Mouse (Mus musculus): ENCODE data around the gene Ampd2. TPM values are rescaled to one million over a fixed set of nuclear protein-coding genes. Genes with fewer than 3 reads are reported as not detected.
A peak's percentile ranks its signal among the peaks of the same experiment; 100 is the strongest.

The Ampd2 gene
- total and polyA plus RNA-seq, 3 experiments = 54.9 to 201 TPM; not detected in 1

GRCm38 (mm10) chr3:108068826-108069225 is 17.6 kb downstream of the Ampd2 start:
- no peak for DNase-seq (ENCODE audit: low read depth, low spot score)
- H3K27ac ChIP-seq (ENCODE audit: control insufficient read depth, low read depth, low read length) = no peak overlapping the region
- peaks cover 4 to 9% of the 10 kb centered on the region in 2 experiments; a peak in 3 of 4 replicates for H3K4me1 ChIP-seq (ENCODE audit: control insufficient read depth in 1 of 2, insufficient read depth in 2 of 2, low read length in 2 of 2)
- TF ChIP-seq ZKSCAN1 (IDR thresholded peaks at IDR 0.05; ENCODE audit: low read depth, low read length) (no peak), NELFE (IDR thresholded peaks at IDR 0.05; ENCODE audit: low read depth, low read length) (0 out of 2 replicates have a peak, but pooled peaks have one; percentile 1)
- H3K36me3 ChIP-seq (ENCODE audit: control insufficient read depth in 1 of 2, insufficient read depth in 2 of 2, low read length in 2 of 2) = peaks cover 0 to 7% of the 10 kb centered on the region in 2 experiments; a peak in 2 of 4 replicates
- no peaks in the 10 kb centered on the region for H3K9me3 ChIP-seq (replicated peaks; ENCODE audit: insufficient read depth, low read length)
- H3K9ac ChIP-seq (ENCODE audit: control insufficient read depth, low read depth, low read length, poor library complexity, severe bottlenecking) = no peak overlapping the region
- H3K4me3 ChIP-seq (ENCODE audit: control insufficient read depth in 1 of 2, insufficient read depth in 1 of 2, low read depth in 2 of 2, low read length in 2 of 2) = no peak overlapping the region
- no peaks in the 10 kb centered on the region for H3K79me2 ChIP-seq (ENCODE audit: control insufficient read depth, insufficient read depth, low read length, poor library complexity)
- H3K27me3 ChIP-seq (ENCODE audit: control insufficient read depth in 1 of 2, insufficient read depth in 2 of 2, low read length in 2 of 2) = no peaks in the 10 kb centered on the region

GRCm38 (mm10) chr3:108067370-108067934 is 19.0 kb downstream of the Ampd2 start:
- Histone ChIP-seq H3K4me1 (ENCODE audit: control insufficient read depth in 1 of 2, insufficient read depth in 2 of 2, low read length in 2 of 2) (peaks cover 4 to 9% of the 10 kb centered on the region in 2 experiments; a peak in 3 of 4 replicates), H3K27ac (ENCODE audit: control insufficient read depth, low read depth, low read length) (no peak overlapping the region), H3K9ac (ENCODE audit: control insufficient read depth, low read depth, low read length, poor library complexity, severe bottlenecking) (no peak overlapping the region), H3K4me3 (ENCODE audit: control insufficient read depth in 1 of 2, insufficient read depth in 1 of 2, low read depth in 2 of 2, low read length in 2 of 2) (no peak overlapping the region), H3K36me3 (ENCODE audit: control insufficient read depth in 1 of 2, insufficient read depth in 2 of 2, low read length in 2 of 2) (peaks cover 0 to 7% of the 10 kb centered on the region in 2 experiments; a peak in 2 of 4 replicates), H3K9me3 (replicated peaks; ENCODE audit: insufficient read depth, low read length) (no peaks in the 10 kb centered on the region), H3K27me3 (ENCODE audit: control insufficient read depth in 1 of 2, insufficient read depth in 2 of 2, low read length in 2 of 2) (no peaks in the 10 kb centered on the region), H3K79me2 (ENCODE audit: control insufficient read depth, insufficient read depth, low read length, poor library complexity) (no peaks in the 10 kb centered on the region)
- no peak for DNase-seq (ENCODE audit: low read depth, low spot score)
- no peak for TF ChIP-seq E2F4 (IDR thresholded peaks at IDR 0.05; ENCODE audit: borderline replicate concordance, low read depth, low read length)
- no peak for TF ChIP-seq EP300 (IDR thresholded peaks at IDR 0.05; ENCODE audit: low read depth in 1 of 2, low read length in 2 of 2)
- TF ChIP-seq UBTF (IDR thresholded peaks at IDR 0.05; ENCODE audit: borderline replicate concordance, insufficient read depth, low read depth, low read length) = no peak
- no peak for TF ChIP-seq MAFK (IDR thresholded peaks at IDR 0.05; ENCODE audit: borderline replicate concordance, low read depth, low read length)
- TF ChIP-seq TCF12 (IDR thresholded peaks at IDR 0.05; ENCODE audit: low read depth, low read length) = no peak
- TF ChIP-seq ZKSCAN1 (IDR thresholded peaks at IDR 0.05; ENCODE audit: low read depth, low read length) = no peak
- TF ChIP-seq ETS1 (IDR thresholded peaks at IDR 0.05; ENCODE audit: low read depth, low read length) = no peak

GRCm38 (mm10) chr3:108065551-108065950 is 20.9 kb downstream of the Ampd2 start:
- no peak for DNase-seq (ENCODE audit: low read depth, low spot score)
- peaks cover 4 to 9% of the 10 kb centered on the region in 2 experiments; a peak in 3 of 4 replicates for H3K4me1 ChIP-seq (ENCODE audit: control insufficient read depth in 1 of 2, insufficient read depth in 2 of 2, low read length in 2 of 2)
- no peak for TF ChIP-seq MAX (IDR thresholded peaks at IDR 0.05; ENCODE audit: low read length)
- TF ChIP-seq CTCF (IDR thresholded peaks at IDR 0.05 in 2 of 3, conservative IDR thresholded peaks at IDR 0.05 in 1 of 3; ENCODE audit: control insufficient read depth in 1 of 3, insufficient read depth in 1 of 3, low read depth in 2 of 3, low read length in 3 of 3, poor library complexity in 1 of 3, severe bottlenecking in 1 of 3) = no peak
- no peak for TF ChIP-seq KAT2A (conservative IDR thresholded peaks at IDR 0.05; ENCODE audit: low read depth, low read length)
- no peak for TF ChIP-seq JUND (IDR thresholded peaks at IDR 0.05; ENCODE audit: low read depth, low read length)
- TF ChIP-seq CHD1 (IDR thresholded peaks at IDR 0.05; ENCODE audit: low read depth, low read length) = no peak
- TF ChIP-seq ZC3H11A (IDR thresholded peaks at IDR 0.05; ENCODE audit: low read depth, low read length) = no peak
- no peak for TF ChIP-seq RCOR1 (IDR thresholded peaks at IDR 0.05; ENCODE audit: low read depth, low read length)
- TF ChIP-seq HCFC1 (IDR thresholded peaks at IDR 0.05; ENCODE audit: low read depth, low read length) = no peak
- TF ChIP-seq ZKSCAN1 (IDR thresholded peaks at IDR 0.05; ENCODE audit: low read depth, low read length) = no peak
- no peak for TF ChIP-seq USF1 (IDR thresholded peaks at IDR 0.05; ENCODE audit: low read depth, low read length)
- no peaks in the 10 kb centered on the region for H3K9me3 ChIP-seq (replicated peaks; ENCODE audit: insufficient read depth, low read length)
- H3K9ac ChIP-seq (ENCODE audit: control insufficient read depth, low read depth, low read length, poor library complexity, severe bottlenecking) = no peak overlapping the region
- H3K79me2 ChIP-seq (ENCODE audit: control insufficient read depth, insufficient read depth, low read length, poor library complexity) = no peaks in the 10 kb centered on the region
- H3K27me3 ChIP-seq (ENCODE audit: control insufficient read depth in 1 of 2, insufficient read depth in 2 of 2, low read length in 2 of 2) = no peaks in the 10 kb centered on the region
- H3K27ac ChIP-seq (ENCODE audit: control insufficient read depth, low read depth, low read length) = no peak overlapping the region
- H3K4me3 ChIP-seq (ENCODE audit: control insufficient read depth in 1 of 2, insufficient read depth in 1 of 2, low read depth in 2 of 2, low read length in 2 of 2) = no peak overlapping the region
- H3K36me3 ChIP-seq (ENCODE audit: control insufficient read depth in 1 of 2, insufficient read depth in 2 of 2, low read length in 2 of 2) = peaks cover 0 to 7% of the 10 kb centered on the region in 2 experiments; a peak in 2 of 4 replicates
